Mouse (Mus musculus) lung, postnatal 0 days (tissue): ENCODE data around the gene Armc9.

Experiments used
- CTCF ChIP-seq: IDR thresholded peaks from 2 replicates; pipeline ENCODE4 v1.5.1; 2016; ENCODE audit warnings: antibody characterized with exemption, mild to moderate bottlenecking
- EP300 ChIP-seq: IDR thresholded peaks from 2 replicates; pipeline ENCODE4 v1.6.1; 2016; ENCODE audit warnings: antibody characterized with exemption, mild to moderate bottlenecking, control low read depth

DNA sequence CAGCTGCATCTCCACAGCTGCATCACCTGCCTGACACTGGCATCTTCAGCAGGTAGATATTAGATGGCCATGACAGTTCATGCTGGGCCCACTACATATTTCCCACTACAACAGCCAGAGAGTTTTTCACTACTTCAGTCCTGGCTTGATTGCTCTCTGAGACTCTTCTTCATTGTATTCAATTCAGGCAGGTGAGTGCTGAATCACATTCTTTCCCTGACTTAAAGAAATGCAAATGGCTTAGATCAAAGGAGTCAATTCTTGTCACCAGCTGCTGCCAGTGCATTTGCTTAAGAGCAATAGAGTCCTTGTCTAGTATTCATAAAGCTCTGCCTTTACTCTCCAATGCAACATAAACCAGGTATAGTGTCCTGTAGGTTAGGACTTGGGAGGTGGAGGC is 46.7 kb downstream of the Armc9 start:
- TF ChIP-seq CTCF (no peak), EP300 (no peak)
